Mouse (Mus musculus): ENCODE results near the gene Zfp771.

Zfp771 gene

GRCm38 (mm10) chr7:127243870-127244657 lies at the start of gene Zfp771:
TSS of gene Zfp771 (plus strand) at chr7:127244274.
- peak; percentile 95 for DNase-seq (ENCODE audit: low read depth)

DNA sequence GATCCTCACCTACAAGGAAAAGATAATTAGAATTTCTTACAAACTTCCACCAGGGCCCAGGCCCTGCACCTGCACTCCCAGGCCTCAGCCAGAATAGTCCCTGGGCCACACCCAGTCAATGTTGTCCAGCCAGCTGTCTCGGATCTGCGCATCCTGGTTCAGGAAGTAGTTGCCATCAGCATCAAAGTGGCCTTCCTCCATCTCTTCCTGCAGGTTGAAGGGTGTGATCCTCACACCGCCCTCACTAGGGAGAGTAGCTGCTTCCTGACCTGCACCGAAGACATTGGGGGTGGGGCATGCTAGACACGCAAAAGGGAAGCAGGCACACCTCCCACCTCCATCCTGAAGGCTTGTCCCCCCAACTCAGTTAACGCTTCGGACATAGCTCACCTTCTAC lies 49.4 kb upstream of the Zfp771 start:
- no peak for DNase-seq (ENCODE audit: low read depth)

GRCm38 (mm10) chr7:127195544-127196295 lies 48.4 kb upstream of the Zfp771 start, which contains the start of gene Cd2bp2:
TSS of gene Cd2bp2 (minus strand) at chr7:127196050.
- peak; percentile 95 for DNase-seq (ENCODE audit: low read depth)

GRCm38 (mm10) chr7:127196484-127196883 lies 47.6 kb upstream of the Zfp771 start:
- DNase-seq (ENCODE audit: low read depth) = no peak

DNA sequence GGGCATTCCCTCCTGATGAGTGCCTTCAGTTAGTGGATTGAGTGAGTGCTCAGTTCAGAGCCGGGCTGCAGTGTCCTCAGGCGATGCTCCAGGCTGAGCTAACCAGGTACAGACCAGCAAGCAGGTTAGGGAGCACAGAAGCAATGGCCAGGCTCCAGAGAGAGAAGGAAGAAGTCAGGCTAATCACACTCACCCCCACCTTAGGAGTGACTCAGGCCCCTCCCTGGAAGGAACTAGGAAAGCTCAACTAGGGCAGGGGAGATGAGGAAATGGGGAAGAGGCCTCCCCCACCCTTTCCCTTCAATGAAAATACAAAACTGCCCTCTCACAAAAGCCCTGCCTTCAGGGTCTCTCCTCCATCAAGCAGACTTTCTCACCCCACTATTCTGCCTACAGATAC lies 37.5 kb upstream of the Zfp771 start:
- peak; percentile 11 for DNase-seq (ENCODE audit: low read depth)

DNA sequence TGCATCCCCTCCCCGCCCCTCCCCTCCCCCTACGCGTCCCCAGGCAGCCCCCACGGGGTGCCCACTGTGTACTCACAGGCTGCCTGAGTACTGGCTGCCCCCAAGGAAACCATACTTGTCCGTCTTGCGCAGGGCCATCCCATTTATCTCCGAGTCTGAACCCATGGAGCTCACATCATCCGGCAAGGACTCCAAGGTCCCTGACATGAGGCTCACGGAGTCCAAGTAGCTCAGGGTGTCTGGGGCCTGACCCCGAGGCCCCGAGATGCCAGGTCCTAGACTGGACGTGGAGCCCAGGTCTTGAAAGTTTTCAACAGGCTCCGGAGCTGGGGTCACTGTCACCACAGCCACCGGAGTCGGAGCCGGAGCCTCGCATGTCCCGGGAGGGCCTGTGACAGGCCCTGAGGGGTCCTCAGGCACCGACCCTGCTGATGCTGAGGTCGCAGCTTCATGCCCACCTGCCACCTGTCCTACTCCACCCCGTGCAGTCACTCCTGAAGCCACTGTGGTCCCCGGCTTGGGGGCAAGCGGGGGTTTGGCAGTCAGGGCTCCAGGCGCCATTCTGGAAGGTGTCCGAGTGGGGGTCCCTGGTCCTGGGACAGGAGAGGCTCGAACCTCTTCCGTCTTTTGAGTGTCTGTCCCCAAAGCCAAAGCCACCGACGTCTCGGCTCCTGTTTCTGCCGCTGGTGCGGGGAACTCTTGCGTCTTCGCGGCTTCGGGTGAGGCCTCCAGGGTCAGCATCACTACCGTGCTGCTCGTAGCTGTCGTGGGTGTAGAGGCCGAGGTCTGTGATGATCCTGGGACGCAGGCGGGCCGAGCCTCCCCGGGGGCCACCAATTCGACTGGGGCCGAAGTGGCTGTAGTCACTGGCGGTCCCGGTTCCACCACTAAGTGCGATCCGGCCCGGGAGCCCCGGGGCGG lies 36.4 kb upstream of the Zfp771 start:
- peak; percentile 9 for DNase-seq (ENCODE audit: low read depth)

GRCm38 (mm10) chr7:127208295-127208552 lies 35.9 kb upstream of the Zfp771 start, which contains the start of gene Tbc1d10b:
TSS of gene Tbc1d10b (minus strand) at chr7:127208468.
- DNase-seq (ENCODE audit: low read depth) = no peak

DNA sequence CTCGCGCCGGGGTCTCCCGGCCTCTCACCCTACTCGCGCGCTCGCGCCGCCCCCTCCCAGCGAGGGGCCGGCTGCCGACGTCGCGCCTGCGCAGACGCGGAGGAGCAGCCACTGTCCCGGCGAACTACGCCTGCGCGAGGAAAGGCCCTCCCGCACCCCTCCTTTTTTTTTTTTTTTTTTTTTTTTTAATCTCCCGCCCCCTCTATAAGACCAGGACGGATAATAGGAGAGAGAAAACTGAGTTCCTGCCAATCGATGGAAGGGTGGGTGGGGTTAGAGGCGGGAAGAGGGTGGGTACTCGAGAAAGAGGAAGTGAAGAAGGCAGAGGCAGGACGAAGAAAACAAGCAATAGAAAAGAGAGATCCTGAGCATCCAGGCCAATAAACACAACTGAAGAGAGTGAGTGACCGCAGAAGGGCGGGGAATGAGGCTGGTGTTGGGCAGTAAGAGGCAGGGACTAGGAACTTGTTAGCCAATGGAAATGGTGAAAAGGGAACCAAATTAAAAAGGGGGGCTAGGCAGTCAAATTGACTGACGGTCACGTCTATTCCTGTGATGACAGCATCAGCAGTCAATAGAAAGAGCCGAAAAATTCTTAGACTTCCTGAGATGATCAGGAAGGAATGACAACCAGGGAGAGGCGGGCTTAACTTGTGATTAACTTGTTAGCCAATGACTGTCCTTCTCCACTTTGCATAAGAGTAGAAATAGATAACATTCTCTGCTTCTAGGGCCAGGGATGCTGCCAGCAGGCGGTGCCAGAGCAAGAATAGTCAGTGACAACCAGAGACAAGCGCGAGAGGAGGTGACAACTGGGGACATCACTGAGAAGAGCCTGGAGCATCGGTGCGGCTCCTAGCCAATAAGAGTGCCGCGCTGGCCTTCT lies 35.3 kb upstream of the Zfp771 start, which contains the start of gene Mylpf:
Gene Mylpf, plus strand, starts transcription at position 338 of the 886 bp plus-strand sequence.
- DNase-seq (ENCODE audit: low read depth) = peak; percentile 95

DNA sequence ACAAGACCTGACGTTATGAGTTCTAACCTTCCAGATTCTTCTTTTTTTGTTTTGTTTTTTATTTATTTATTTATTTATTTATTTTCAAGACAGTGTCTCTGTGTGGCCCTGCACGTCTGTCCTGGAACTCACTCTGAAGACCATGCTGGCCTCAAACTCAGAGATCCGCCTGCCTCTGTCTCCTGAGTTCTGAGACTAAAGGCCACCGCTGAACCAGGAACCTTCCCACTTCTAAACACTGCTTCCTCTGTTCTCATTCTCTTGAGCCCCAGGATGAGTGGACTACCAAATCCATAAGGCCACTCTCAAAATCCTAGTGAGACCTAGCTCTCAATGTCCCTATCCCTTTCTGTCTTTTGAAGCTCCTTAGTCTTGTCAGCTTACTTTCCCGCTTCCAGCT lies 34.2 kb upstream of the Zfp771 start:
- DNase-seq (ENCODE audit: low read depth) = no peak

- no peak for DNase-seq (ENCODE audit: low read depth)
Observed at GRCm38 (mm10) chr7:127210266-127210665, 33.8 kb upstream of the Zfp771 start.

DNA sequence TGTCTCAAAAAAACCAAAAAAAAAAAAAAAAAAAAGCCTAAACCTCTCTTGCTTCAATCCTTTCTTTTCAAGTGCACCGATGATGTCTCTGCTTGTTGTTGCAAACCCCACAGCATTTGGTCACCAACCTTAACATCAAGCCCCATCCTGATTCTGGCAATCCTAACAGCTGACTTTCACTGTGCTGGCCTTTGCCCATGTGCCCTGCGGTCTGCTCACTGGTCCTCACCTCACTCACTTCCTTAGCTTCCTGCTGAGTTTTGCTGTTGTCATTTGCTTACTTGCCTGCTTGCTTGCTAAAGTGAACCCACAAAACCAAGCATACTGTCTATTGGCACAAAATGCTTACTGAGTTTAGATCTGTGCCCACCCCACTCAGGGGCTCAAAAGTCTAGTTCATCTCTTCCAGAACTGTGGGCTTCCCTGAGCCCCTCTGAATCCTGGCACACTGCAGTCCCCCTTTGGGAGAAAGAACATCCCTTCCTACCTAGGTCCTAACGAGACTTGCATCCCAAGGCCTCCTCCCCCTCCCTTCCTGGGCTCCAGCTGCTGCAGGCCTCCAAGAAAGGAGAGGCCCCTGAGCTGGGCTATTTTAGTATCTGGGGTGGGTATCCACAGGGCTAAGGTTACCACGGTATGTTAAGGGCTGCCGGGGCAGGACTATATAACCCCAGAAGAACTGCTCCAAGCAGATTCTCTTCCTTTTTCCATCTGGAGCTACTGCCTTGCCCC lies 32.9 kb upstream of the Zfp771 start:
- no peak for DNase-seq (ENCODE audit: low read depth)

DNA sequence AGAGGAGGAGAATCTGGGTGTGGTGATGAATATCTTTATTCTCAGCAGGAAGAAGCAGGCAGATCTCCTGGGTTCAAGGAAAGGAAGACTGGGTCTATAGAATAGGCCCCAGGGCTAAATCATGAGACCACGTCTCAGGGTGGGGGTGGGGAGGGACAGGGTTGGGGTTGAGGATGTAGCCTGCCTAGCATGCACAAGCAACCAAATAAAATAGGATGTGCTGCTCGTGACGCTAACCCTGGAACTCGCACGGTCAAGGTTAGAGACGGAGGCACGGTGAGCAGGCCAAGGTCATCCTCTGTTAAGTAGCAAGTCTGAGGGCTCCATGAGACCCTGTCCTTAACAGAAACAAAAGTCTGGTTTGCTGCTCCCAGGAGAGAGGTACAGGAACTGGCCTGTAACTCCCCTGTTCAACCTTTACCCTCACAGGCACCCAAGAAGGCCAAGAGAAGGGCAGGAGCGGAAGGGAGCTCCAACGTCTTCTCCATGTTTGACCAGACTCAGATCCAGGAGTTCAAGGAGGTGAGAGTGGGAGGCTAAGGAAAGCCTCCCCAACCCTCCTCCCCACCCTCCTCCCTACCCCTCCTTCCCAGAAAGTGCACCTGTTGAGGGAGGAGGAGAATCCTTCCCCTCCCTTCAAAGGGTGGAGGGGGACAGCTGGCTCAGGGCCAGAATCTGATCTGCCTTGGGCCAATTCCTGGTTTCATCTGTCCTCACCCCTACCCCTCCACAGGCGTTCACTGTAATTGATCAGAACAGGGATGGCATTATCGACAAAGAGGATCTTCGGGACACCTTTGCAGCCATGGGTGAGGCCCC lies 31.4 kb upstream of the Zfp771 start:
- DNase-seq (ENCODE audit: low read depth) = no peak

DNA sequence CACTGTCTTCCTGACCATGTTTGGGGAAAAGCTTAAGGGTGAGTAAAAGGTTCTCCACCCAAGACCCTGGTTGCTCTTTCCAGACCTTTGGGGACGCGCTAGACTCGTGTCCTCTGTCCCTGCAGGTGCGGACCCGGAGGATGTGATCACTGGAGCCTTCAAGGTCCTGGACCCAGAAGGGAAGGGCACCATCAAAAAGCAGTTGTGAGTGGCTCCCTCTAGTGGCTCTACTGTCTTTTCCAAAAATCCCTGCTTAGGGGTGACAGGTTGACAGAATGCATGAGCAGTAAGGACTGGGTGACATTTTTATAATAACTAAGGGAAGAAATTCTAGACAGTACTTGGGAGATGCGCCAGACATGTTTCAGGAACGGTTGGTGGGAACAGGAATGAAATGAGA lies 30.6 kb upstream of the Zfp771 start:
- peak; percentile 52 for DNase-seq (ENCODE audit: low read depth)

DNA sequence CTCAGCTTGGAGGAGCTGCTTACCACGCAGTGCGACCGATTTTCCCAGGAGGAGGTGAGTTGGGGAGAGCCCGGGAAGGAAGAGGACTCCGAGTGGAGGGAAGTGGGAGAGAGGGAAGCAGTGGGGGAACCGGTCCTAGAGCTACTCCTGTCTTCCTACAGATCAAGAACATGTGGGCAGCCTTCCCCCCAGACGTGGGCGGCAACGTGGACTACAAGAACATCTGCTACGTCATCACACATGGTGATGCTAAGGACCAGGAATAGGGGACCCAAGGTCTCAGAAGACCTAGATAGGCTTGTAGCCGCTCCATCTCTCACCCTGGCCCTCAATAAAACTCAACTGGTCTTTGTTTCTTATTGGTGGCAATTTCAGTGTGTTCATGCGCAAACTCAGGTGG lies 30.1 kb upstream of the Zfp771 start:
- no peak for DNase-seq (ENCODE audit: low read depth)

GRCm38 (mm10) chr7:127214521-127214920 lies 29.6 kb upstream of the Zfp771 start:
- no peak for DNase-seq (ENCODE audit: low read depth)

DNA sequence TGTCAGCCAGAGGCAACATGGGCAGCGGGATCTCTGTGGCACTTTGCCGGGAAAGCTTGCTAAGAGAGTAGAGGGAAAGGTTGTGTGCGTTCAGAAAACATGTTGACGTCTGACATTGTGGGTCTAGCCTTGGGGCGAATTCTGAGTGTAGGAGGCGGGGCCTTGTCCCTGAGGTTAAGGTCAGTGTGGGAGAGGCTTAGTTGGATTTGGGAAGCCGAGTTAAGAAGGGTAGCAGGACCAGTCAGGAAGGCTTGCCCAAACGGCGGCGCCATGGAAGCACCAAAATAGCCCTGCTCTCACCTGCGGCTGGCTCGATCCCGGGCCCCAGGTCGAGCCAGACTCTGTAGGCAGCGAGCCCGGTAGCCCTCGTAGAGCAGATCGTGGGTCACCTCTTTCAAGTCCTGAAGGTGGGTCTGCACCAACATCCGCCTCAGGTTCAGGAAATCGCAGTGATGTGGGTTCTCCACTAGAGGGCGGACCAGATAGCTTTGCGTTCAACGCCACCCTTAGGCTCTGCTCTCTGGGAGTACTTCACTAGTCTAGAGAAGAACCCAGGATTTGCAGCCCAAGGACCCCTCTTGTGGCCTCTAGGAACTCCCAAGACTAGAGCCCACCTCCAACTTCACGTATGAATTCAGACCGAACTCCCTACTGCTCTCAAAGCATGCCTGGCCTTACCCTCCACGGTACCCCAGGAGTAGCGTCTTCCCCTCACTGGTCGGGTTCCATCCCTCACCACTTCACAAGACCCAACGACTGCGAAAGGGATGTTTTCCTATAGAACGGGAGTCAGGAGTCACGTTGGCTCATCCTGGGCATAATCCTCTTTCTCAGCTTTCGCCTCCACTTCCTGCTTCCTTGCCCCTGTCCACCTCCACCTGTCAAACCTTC lies 28.8 kb upstream of the Zfp771 start:
- peak; percentile 67 for DNase-seq (ENCODE audit: low read depth)

DNA sequence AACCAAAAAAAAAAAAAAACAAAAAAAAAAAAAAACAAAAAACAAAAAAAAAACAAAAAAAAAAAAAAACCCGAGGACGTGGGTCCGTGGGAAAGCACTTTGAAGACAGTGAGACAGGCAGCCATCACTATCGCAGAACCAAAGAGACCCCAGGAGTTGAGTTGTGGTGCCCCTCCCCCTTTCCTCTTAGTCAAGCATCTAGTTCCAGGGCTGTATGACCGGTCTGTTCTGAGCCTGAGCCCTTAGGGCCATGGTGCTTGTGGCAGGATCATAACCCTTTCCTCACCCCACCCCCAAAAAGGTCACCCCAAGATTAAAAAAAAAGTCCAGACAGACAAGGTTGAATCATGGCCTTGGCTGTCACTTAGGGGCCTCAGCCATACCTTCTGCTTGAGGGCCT lies 27.8 kb upstream of the Zfp771 start:
- no peak for DNase-seq (ENCODE audit: low read depth)

GRCm38 (mm10) chr7:127217475-127217874 lies 26.6 kb upstream of the Zfp771 start:
- no peak for DNase-seq (ENCODE audit: low read depth)
